Mouse (Mus musculus) urinary bladder, adult 18-20 months (tissue): ENCODE results near the gene Colq.

ENCODE experiments used
- DNase-seq, 2 experiments: peaks; one replicate each; pipeline ENCODE4 v3.0.0; 2022; ENCODE audit warnings: low spot score in 2 of 2, mixed read lengths in 2 of 2

Gene Colq

GRCm38 (mm10) chr14:31574903-31575665 is 16.1 kb downstream of the Colq start:
- DNase-seq, result no peak

- DNase-seq, result no peak
These were observed 18.5 kb downstream of the Colq start for GRCm38 (mm10) chr14:31572561-31573175.

GRCm38 (mm10) chr14:31571419-31571818 is 19.7 kb downstream of the Colq start:
- DNase-seq, result no peak

- no peak for DNase-seq
These were observed 20.8 kb downstream of the Colq start for GRCm38 (mm10) chr14:31570131-31570951.

DNA sequence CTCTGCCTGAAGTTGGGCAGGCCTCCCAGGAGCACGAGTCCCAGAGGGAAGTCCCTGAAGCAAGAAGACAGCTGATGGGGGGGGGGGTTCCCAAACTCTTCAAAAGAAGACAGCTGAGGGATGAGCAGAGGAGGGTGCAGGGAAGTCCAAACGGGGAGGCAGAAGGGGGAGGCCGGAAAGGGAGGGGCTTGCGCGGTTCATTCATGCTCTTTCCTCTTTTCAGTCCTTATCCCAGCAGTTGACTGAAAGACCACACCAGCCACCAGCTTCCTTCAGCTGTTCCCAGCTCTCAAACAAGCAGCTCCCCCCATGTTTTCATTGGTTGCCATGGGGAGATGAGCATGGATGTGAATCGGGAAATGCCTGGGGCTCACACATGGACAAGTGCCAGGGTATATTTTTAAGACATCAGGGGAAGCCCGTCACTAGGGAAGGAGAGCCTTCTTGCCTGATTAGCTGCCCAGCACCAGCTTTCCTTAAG is 22.0 kb downstream of the Colq start:
- no peak for DNase-seq

- no peak for DNase-seq
These were observed 25.5 kb downstream of the Colq start for GRCm38 (mm10) chr14:31565478-31566212.

GRCm38 (mm10) chr14:31564452-31565179 is 26.5 kb downstream of the Colq start:
- peak in 1 of 2 experiments; percentile 24 for DNase-seq

DNA sequence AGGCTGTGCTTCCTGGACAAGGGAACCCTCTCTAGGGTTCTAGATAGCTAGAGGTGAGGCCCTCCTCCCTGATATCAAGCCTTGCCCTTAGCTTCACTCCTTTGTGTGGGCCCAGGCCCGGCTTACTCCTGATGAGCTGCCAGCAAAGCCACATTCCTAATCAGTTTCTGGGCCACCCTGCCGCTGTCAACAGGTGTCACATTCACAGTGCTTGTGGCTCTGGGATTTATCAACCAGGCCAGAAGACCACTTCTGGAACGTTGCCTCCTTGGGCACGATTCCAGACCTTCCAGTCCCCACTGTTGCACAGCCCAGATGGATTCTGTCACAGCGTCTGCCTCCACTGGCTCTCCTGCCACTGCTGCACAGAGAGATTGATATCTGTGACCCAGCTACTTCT is 30.3 kb downstream of the Colq start:
- DNase-seq, result no peak

- no peak for DNase-seq
These were observed 31.9 kb downstream of the Colq start for GRCm38 (mm10) chr14:31559216-31559615.

- no peak for DNase-seq
These were observed 33.4 kb downstream of the Colq start for GRCm38 (mm10) chr14:31557784-31558183.

DNA sequence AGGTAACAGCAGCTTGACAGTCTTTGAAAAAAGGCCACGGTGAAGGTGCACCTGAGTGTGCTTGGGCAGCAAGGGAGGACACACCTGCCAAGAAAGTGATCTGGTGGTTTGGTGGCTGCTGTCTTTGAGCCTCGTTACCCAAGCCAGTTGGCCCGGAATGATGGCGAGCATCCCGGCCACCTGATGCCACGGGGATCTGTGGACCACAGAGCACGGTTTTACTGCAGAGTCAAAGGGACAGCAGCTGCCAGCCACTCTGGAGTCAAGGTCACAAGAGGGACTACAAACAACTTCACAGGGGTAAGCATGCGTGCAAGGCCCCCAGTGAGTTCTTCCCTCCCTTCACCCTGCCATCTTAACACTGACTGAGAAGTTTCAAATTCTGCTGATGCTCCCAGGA is 33.9 kb downstream of the Colq start:
- DNase-seq, result no peak

DNA sequence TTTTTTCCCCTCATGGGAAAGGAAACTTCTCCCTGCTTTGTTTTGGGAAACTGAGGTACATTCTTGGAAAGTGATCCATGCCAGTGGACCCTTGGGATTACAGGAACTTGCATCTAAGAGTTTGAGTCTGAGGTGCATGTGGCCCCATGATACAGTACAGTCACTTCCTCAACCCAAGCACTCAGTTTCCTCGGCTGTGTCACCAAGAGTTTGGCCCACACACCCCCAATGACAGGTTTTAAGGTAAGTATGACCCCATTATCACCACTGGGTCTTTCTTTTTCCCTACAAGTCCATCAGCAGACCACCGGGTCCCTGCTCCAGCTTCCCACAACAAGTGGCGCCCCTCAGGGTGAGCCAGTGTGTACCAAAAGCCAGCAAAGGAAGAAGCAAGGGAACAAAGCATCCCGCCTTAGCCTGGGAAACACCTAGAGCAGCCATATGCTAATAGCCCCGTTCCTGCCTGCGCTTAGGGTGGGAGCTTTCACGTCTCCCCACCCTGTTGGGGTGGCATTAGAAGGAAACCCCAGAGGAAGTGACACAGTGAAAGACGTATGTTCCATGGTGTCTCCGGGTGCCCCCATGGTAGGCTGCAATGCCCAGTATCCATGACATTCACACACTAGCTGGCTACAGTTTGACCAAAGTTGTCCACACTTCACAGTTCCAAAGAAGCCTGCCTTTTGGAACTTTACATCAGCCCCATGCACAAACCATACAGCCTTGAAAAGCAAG is 34.5 kb downstream of the Colq start:
- DNase-seq, result no peak

- DNase-seq, result no peak
These were observed 35.1 kb downstream of the Colq start for GRCm38 (mm10) chr14:31555963-31556434.

GRCm38 (mm10) chr14:31555021-31555420 is 36.1 kb downstream of the Colq start:
- no peak for DNase-seq

- DNase-seq, result no peak
These were observed 47.2 kb downstream of the Colq start for GRCm38 (mm10) chr14:31543885-31544442.

GRCm38 (mm10) chr14:31537298-31537697 is 53.8 kb downstream of the Colq start:
- DNase-seq, result no peak

DNA sequence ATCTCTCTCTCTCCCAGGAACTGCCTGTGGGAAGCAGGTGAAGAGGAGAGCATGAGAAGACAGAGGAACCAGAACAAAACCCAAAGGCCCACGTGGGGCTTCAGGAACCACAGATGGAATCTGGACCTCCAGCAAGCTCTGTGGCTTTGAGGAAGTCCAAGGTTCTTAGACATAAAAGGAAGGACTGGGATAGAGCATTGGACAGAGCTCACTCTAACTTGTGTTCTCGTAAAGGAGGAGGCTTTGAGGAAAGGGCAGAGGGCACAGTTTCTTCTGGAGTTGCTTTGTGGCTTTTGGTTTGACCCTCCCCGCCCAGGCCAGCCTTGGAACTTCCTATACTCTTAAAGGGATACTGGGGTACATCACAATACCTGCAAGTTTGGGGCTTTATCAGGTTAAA is 58.5 kb downstream of the Colq start:
- no peak for DNase-seq

- DNase-seq, result no peak
These were observed 59.5 kb downstream of the Colq start for GRCm38 (mm10) chr14:31531506-31532148.

- DNase-seq, result no peak
These were observed 60.3 kb downstream of the Colq start for GRCm38 (mm10) chr14:31530847-31531246.
